Mouse (Mus musculus) midbrain, embryonic 16.5 days (tissue): ENCODE data around the gene Cmtr1. TPM values are rescaled to one million over a fixed set of nuclear protein-coding genes. Genes with fewer than 3 reads are reported as not detected.

Experiments
- ATAC-seq: fragments of 200-750 bp; cut with Nextera tagmentation; 2 replicates; pipeline ENCODE4 v1.8.0; 2017; ENCODE audit warnings: moderate TSS enrichment
- H3K27ac ChIP-seq: fragments of 300-500 bp; sonication (generic); 2 replicates; pipeline ENCODE4 v1.5.1; 2014; ENCODE audit warnings: mild to moderate bottlenecking, low read length, mixed read lengths
- H3K27me3 ChIP-seq: fragments of 300-500 bp; sonication (generic); 2 replicates; pipeline ENCODE4 v1.6.1; 2014; ENCODE audit warnings: low read depth, low read length, mixed read lengths; ENCODE audit not compliant: control insufficient read depth, insufficient read depth
- H3K36me3 ChIP-seq: fragments of 300-500 bp; sonication (generic); 2 replicates; pipeline ENCODE4 v1.6.1; 2014; ENCODE audit warnings: mild to moderate bottlenecking, low read length, moderate library complexity, mixed read lengths; ENCODE audit not compliant: control insufficient read depth, insufficient read depth
- H3K4me1 ChIP-seq: fragments of 300-500 bp; sonication (generic); 2 replicates; pipeline ENCODE4 v1.6.1; 2014; ENCODE audit warnings: mild to moderate bottlenecking, low read length, mixed read lengths; ENCODE audit not compliant: control insufficient read depth, insufficient read depth
- H3K4me2 ChIP-seq: fragments of 300-500 bp; sonication (generic); 2 replicates; pipeline ENCODE4 v1.6.1; 2014; ENCODE audit warnings: mild to moderate bottlenecking, low read length, mixed read lengths
- H3K4me3 ChIP-seq: fragments of 300-500 bp; sonication (generic); 2 replicates; pipeline ENCODE4 v1.5.1; 2014; ENCODE audit warnings: low read depth, mild to moderate bottlenecking, low read length, moderate library complexity, mixed read lengths
- H3K9ac ChIP-seq: fragments of 300-500 bp; sonication (generic); 2 replicates; pipeline ENCODE4 v1.6.1; 2014; ENCODE audit warnings: low read depth, low read length, mixed read lengths
- H3K9me3 ChIP-seq: fragments of 300-500 bp; sonication (generic); replicated peaks from 2 replicates; pipeline ENCODE4 v1.6.1; 2014; ENCODE audit warnings: mild to moderate bottlenecking, low read length, mixed read lengths; ENCODE audit not compliant: control insufficient read depth, poor library complexity, severe bottlenecking
- WGBS: fragments of 180-500 bp; shearing (Covaris S2); extraction: QIAGEN DNeasy Blood & Tissue Kit; methylation state at CpG from one replicate; pipeline ENCODE4 v1.1.7; 2014; 5-methylcytosine and 5-hydroxymethylcytosine counted together
- polyA plus RNA-seq: library from polyadenylated mRNA; unstranded; fragments of >200 nt; fragmentation: Nextera tagmentation; extraction: Ambion mirVana; gene quantifications from 2 replicates; pipeline ENCODE4 v1.2.1, GENCODE M21; 2015

The Cmtr1 gene
- polyA plus RNA-seq, 1 experiment from 2014 or later, result 122 TPM

GRCm38 (mm10) chr17:29660762-29661391, 482 bp downstream of the Cmtr1 start:
- WGBS, result under 1% methylated on average over 38 of the region's 41 CpGs
- Histone ChIP-seq H3K4me1 (peaks cover 9% of the 10 kb centered on the region), H3K4me3 (peak overlapping the region; percentile 95), H3K4me2 (peak overlapping the region; percentile 86), H3K27ac (peak overlapping the region; percentile 93), H3K27me3 (no peaks in the 10 kb centered on the region), H3K9me3 (no peaks in the 10 kb centered on the region), H3K36me3 (0 out of 2 replicates have a peak, but pooled peaks cover 2% of the 10 kb centered on the region), H3K9ac (peak overlapping the region; percentile 93)
- ATAC-seq, result peak; percentile 75; the same call in 1 of the 2 replicates

GRCm38 (mm10) chr17:29662145-29662544, 1.8 kb downstream of the Cmtr1 start:
- H3K4me1 ChIP-seq, result peaks cover 9% of the 10 kb centered on the region
- no peaks in the 10 kb centered on the region for H3K9me3 ChIP-seq
- no peak overlapping the region for H3K9ac ChIP-seq
- 92% methylated on average over 6 of the region's 6 CpGs for WGBS
- ATAC-seq, result no peak
- 0 out of 2 replicates have a peak, but pooled peaks cover 2% of the 10 kb centered on the region for H3K36me3 ChIP-seq
- H3K27ac ChIP-seq, result no peak overlapping the region
- H3K4me2 ChIP-seq, result no peak overlapping the region
- no peak overlapping the region for H3K4me3 ChIP-seq
- no peaks in the 10 kb centered on the region for H3K27me3 ChIP-seq

- Histone ChIP-seq H3K4me1 (peaks cover 9% of the 10 kb centered on the region; the same call in 1 of the 2 replicates), H3K9me3 (no peaks in the 10 kb centered on the region), H3K27me3 (no peaks in the 10 kb centered on the region), H3K36me3 (0 out of 2 replicates have a peak, but pooled peaks cover 2% of the 10 kb centered on the region), H3K27ac (peak overlapping the region; percentile 81), H3K4me3 (no peak overlapping the region), H3K4me2 (peak overlapping the region; percentile 17; the same call in 1 of the 2 replicates), H3K9ac (peak overlapping the region; percentile 46)
- peak; percentile 82 for ATAC-seq
- WGBS, result 51% methylated on average over 10 of the region's 10 CpGs
Measured at GRCm38 (mm10) chr17:29668051-29668986, 7.9 kb downstream of the Cmtr1 start.

GRCm38 (mm10) chr17:29669030-29669429, 8.6 kb downstream of the Cmtr1 start:
- Histone ChIP-seq H3K27ac (no peak overlapping the region), H3K4me2 (no peak overlapping the region), H3K27me3 (no peaks in the 10 kb centered on the region), H3K4me3 (no peak overlapping the region), H3K9ac (no peak overlapping the region), H3K9me3 (no peaks in the 10 kb centered on the region), H3K36me3 (0 out of 2 replicates have a peak, but pooled peaks cover 2% of the 10 kb centered on the region), H3K4me1 (peaks cover 9% of the 10 kb centered on the region; the same call in 1 of the 2 replicates)
- ATAC-seq, result no peak
- 88% methylated on average over 4 of the region's 4 CpGs for WGBS

- Histone ChIP-seq H3K9ac (no peak overlapping the region), H3K27ac (no peak overlapping the region), H3K4me1 (peaks cover 9% of the 10 kb centered on the region; the same call in 1 of the 2 replicates), H3K9me3 (no peaks in the 10 kb centered on the region), H3K36me3 (peaks cover 2% of the 10 kb centered on the region; the same call in 1 of the 2 replicates), H3K27me3 (no peaks in the 10 kb centered on the region), H3K4me2 (no peak overlapping the region), H3K4me3 (no peak overlapping the region)
- no peak for ATAC-seq
Measured at GRCm38 (mm10) chr17:29669936-29670335, 9.5 kb downstream of the Cmtr1 start.

- Histone ChIP-seq H3K4me3 (no peak overlapping the region), H3K9me3 (no peaks in the 10 kb centered on the region), H3K9ac (no peak overlapping the region), H3K4me1 (peaks cover 9% of the 10 kb centered on the region; the same call in 1 of the 2 replicates), H3K27me3 (no peaks in the 10 kb centered on the region), H3K36me3 (peaks cover 4% of the 10 kb centered on the region; the same call in 1 of the 2 replicates), H3K27ac (no peak overlapping the region; the same call in 1 of the 2 replicates), H3K4me2 (no peak overlapping the region)
- ATAC-seq, result no peak
- 85% methylated on average over 2 of the region's 2 CpGs for WGBS
Measured at GRCm38 (mm10) chr17:29671021-29671420, 10.6 kb downstream of the Cmtr1 start.

- Histone ChIP-seq H3K27me3 (no peaks in the 10 kb centered on the region), H3K9me3 (no peaks in the 10 kb centered on the region), H3K4me2 (no peak overlapping the region), H3K9ac (no peak overlapping the region), H3K27ac (no peak overlapping the region), H3K36me3 (peaks cover 10% of the 10 kb centered on the region), H3K4me3 (no peak overlapping the region), H3K4me1 (peaks cover 1% of the 10 kb centered on the region; the same call in 1 of the 2 replicates)
- no peak for ATAC-seq
- WGBS, result 98% methylated on average over 4 of the region's 4 CpGs
Measured at GRCm38 (mm10) chr17:29673325-29673724, 12.9 kb downstream of the Cmtr1 start.

GRCm38 (mm10) chr17:29678526-29678925, 18.1 kb downstream of the Cmtr1 start:
- Histone ChIP-seq H3K9ac (no peak overlapping the region), H3K27ac (no peak overlapping the region), H3K4me1 (no peaks in the 10 kb centered on the region), H3K4me2 (no peak overlapping the region), H3K9me3 (no peaks in the 10 kb centered on the region), H3K36me3 (peaks cover 26% of the 10 kb centered on the region), H3K4me3 (no peak overlapping the region), H3K27me3 (no peaks in the 10 kb centered on the region)
- no peak for ATAC-seq
- WGBS, result 89% methylated on average over 8 of the region's 8 CpGs
